Mouse (Mus musculus): Measurements from ENCODE around the gene Cabp4. TPM values are rescaled to one million over a fixed set of nuclear protein-coding genes. Genes with fewer than 3 reads are reported as not detected.

The Cabp4 gene
- polyA plus RNA-seq, 1 experiment from 2014 or later = 0.33 TPM

- no peak overlapping the region for H3K27ac ChIP-seq (ENCODE audit: low read depth, low read length)
- no peaks in the 10 kb centered on the region for H3K9me3 ChIP-seq (ENCODE audit: control insufficient read depth)
- H3K4me3 ChIP-seq (ENCODE audit: low read depth, low read length) = no peak overlapping the region
- no peaks in the 10 kb centered on the region for H3K27me3 ChIP-seq (replicated peaks; ENCODE audit: control insufficient read depth, insufficient read depth, low read length)
- H3K4me2 ChIP-seq (replicated peaks; ENCODE audit: low read depth) = no peak overlapping the region
- H3K9ac ChIP-seq (ENCODE audit: low read depth, low read length) = no peak overlapping the region
- H3K36me3 ChIP-seq (ENCODE audit: control insufficient read depth, insufficient read depth) = no peaks in the 10 kb centered on the region
- H3K4me1 ChIP-seq (replicated peaks; ENCODE audit: control insufficient read depth, insufficient read depth, low read length) = no peaks in the 10 kb centered on the region
- no peak for TF ChIP-seq CTCF (IDR thresholded peaks at IDR 0.05; ENCODE audit: low read depth)
- ATAC-seq = no peak
- 89% methylated on average over 5 of the region's 5 CpGs for WGBS
Measured at GRCm38 (mm10) chr19:4087090-4087489, 56.7 kb downstream of the Cabp4 start.

GRCm38 (mm10) chr19:4086156-4086555, 57.7 kb downstream of the Cabp4 start:
- no peaks in the 10 kb centered on the region for H3K9me3 ChIP-seq (ENCODE audit: control insufficient read depth)
- H3K4me1 ChIP-seq (replicated peaks; ENCODE audit: control insufficient read depth, insufficient read depth, low read length) = no peaks in the 10 kb centered on the region
- H3K27me3 ChIP-seq (replicated peaks; ENCODE audit: control insufficient read depth, insufficient read depth, low read length) = no peaks in the 10 kb centered on the region
- no peak for TF ChIP-seq CTCF (IDR thresholded peaks at IDR 0.05; ENCODE audit: low read depth)
- H3K9ac ChIP-seq (ENCODE audit: low read depth, low read length) = no peak overlapping the region
- no peak for ATAC-seq
- H3K4me2 ChIP-seq (replicated peaks; ENCODE audit: low read depth) = no peak overlapping the region
- no peaks in the 10 kb centered on the region for H3K36me3 ChIP-seq (ENCODE audit: control insufficient read depth, insufficient read depth)
- WGBS = 91% methylated on average over 15 of the region's 15 CpGs
- H3K4me3 ChIP-seq (ENCODE audit: low read depth, low read length) = no peak overlapping the region
- no peak overlapping the region for H3K27ac ChIP-seq (ENCODE audit: low read depth, low read length)

Other genes with a start within 250 kb of the Cabp4 start
- 76.2 and 83.0 TPM in 2 replicates for gene Tcirg1, start 236.9 kb downstream of the Cabp4 start, polyA plus RNA-seq (2015; fragmentation: Nextera tagmentation; extraction: Ambion mirVana)
- 303 and 317 TPM in 2 replicates for gene Ndufs8, start 231.3 kb downstream of the Cabp4 start, polyA plus RNA-seq (2015; fragmentation: Nextera tagmentation; extraction: Ambion mirVana)
- 16.1 and 17.4 TPM in 2 replicates for gene Aldh3b1, start 214.2 kb downstream of the Cabp4 start, polyA plus RNA-seq (2015; fragmentation: Nextera tagmentation; extraction: Ambion mirVana)
- 28.3 and 29.2 TPM in 2 replicates for gene Unc93b1, start 208.8 kb downstream of the Cabp4 start, polyA plus RNA-seq (2015; fragmentation: Nextera tagmentation; extraction: Ambion mirVana)
- gene Aldh3b3, start 185.4 kb downstream of the Cabp4 start, polyA plus RNA-seq (2015; fragmentation: Nextera tagmentation; extraction: Ambion mirVana) = not detected in 2 replicates
- 0.17 and 0.51 TPM in 2 replicates for gene Aldh3b2, start 171.7 kb downstream of the Cabp4 start, polyA plus RNA-seq (2015; fragmentation: Nextera tagmentation; extraction: Ambion mirVana)
- gene Acy3, start 157.5 kb downstream of the Cabp4 start, polyA plus RNA-seq (2015; fragmentation: Nextera tagmentation; extraction: Ambion mirVana) = 32.3 and 34.5 TPM in 2 replicates
- gene Tbx10, start 151.3 kb downstream of the Cabp4 start, polyA plus RNA-seq (2015; fragmentation: Nextera tagmentation; extraction: Ambion mirVana) = 0.59 and 0.61 TPM in 2 replicates
- 31.7 and 32.9 TPM in 2 replicates for gene Nudt8, start 143.5 kb downstream of the Cabp4 start, polyA plus RNA-seq (2015; fragmentation: Nextera tagmentation; extraction: Ambion mirVana)
- gene Gm49405, start 143.4 kb downstream of the Cabp4 start, polyA plus RNA-seq (2015; fragmentation: Nextera tagmentation; extraction: Ambion mirVana) = 0.42 and 0.44 TPM in 2 replicates
- gene Doc2g, start 140.7 kb downstream of the Cabp4 start, polyA plus RNA-seq (2015; fragmentation: Nextera tagmentation; extraction: Ambion mirVana) = 0.64 and 0.89 TPM in 2 replicates
- 244 and 255 TPM in 2 replicates for gene Ndufv1, start 131.2 kb downstream of the Cabp4 start, polyA plus RNA-seq (2015; fragmentation: Nextera tagmentation; extraction: Ambion mirVana)
- gene Gstp1, start 106.0 kb downstream of the Cabp4 start, polyA plus RNA-seq (2015; fragmentation: Nextera tagmentation; extraction: Ambion mirVana) = 746 and 756 TPM in 2 replicates
- 151 and 182 TPM in 2 replicates for gene Gstp2, start 98.0 kb downstream of the Cabp4 start, polyA plus RNA-seq (2015; fragmentation: Nextera tagmentation; extraction: Ambion mirVana)
- 68.7 and 72.6 TPM in 2 replicates for gene Gstp3, start 84.5 kb downstream of the Cabp4 start, polyA plus RNA-seq (2015; fragmentation: Nextera tagmentation; extraction: Ambion mirVana)
- not detected in 2 replicates for gene Cabp2, start 62.5 kb downstream of the Cabp4 start, polyA plus RNA-seq (2015; fragmentation: Nextera tagmentation; extraction: Ambion mirVana)
- 97.1 and 108 TPM in 2 replicates for gene Cdk2ap2, start 46.9 kb downstream of the Cabp4 start, polyA plus RNA-seq (2015; fragmentation: Nextera tagmentation; extraction: Ambion mirVana)
- gene Pitpnm1, start 44.0 kb downstream of the Cabp4 start, polyA plus RNA-seq (2015; fragmentation: Nextera tagmentation; extraction: Ambion mirVana) = 13.7 and 16.3 TPM in 2 replicates
- 42.0 and 42.3 TPM in 2 replicates for gene Aip, start 18.2 kb downstream of the Cabp4 start, polyA plus RNA-seq (2015; fragmentation: Nextera tagmentation; extraction: Ambion mirVana)
- not detected in 2 replicates for gene Gpr152, start 4.2 kb downstream of the Cabp4 start, polyA plus RNA-seq (2015; fragmentation: Nextera tagmentation; extraction: Ambion mirVana)
- 237 and 239 TPM in 2 replicates for gene Coro1b, start 4.6 kb upstream of the Cabp4 start, polyA plus RNA-seq (2015; fragmentation: Nextera tagmentation; extraction: Ambion mirVana)
- 2.7 and 3.4 TPM in 2 replicates for gene Ptprcap, start 9.6 kb upstream of the Cabp4 start, polyA plus RNA-seq (2015; fragmentation: Nextera tagmentation; extraction: Ambion mirVana)
- gene Rps6kb2, start 19.3 kb upstream of the Cabp4 start, polyA plus RNA-seq (2015; fragmentation: Nextera tagmentation; extraction: Ambion mirVana) = 33.9 and 35.1 TPM in 2 replicates
- 0.90 TPM in 2 replicates for gene Carns1, start 31.4 kb upstream of the Cabp4 start, polyA plus RNA-seq (2015; fragmentation: Nextera tagmentation; extraction: Ambion mirVana)
- gene Tbc1d10c, start 47.3 kb upstream of the Cabp4 start, polyA plus RNA-seq (2015; fragmentation: Nextera tagmentation; extraction: Ambion mirVana) = 2.0 and 2.3 TPM in 2 replicates
- gene Ppp1ca, start 48.0 kb upstream of the Cabp4 start, polyA plus RNA-seq (2015; fragmentation: Nextera tagmentation; extraction: Ambion mirVana) = 370 and 382 TPM in 2 replicates
- 12.3 and 13.5 TPM in 2 replicates for gene Rad9a, start 57.6 kb upstream of the Cabp4 start, polyA plus RNA-seq (2015; fragmentation: Nextera tagmentation; extraction: Ambion mirVana)
- 2.4 and 2.5 TPM in 2 replicates for gene Clcf1, start 70.2 kb upstream of the Cabp4 start, polyA plus RNA-seq (2015; fragmentation: Nextera tagmentation; extraction: Ambion mirVana)
- gene AC109138.7, start 70.3 kb upstream of the Cabp4 start, polyA plus RNA-seq (2015; fragmentation: Nextera tagmentation; extraction: Ambion mirVana) = not detected in 2 replicates
- 81.5 and 87.8 TPM in 2 replicates for gene Pold4, start 87.9 kb upstream of the Cabp4 start, polyA plus RNA-seq (2015; fragmentation: Nextera tagmentation; extraction: Ambion mirVana)
- 18.1 and 18.5 TPM in 2 replicates for gene Ssh3, start 125.1 kb upstream of the Cabp4 start, polyA plus RNA-seq (2015; fragmentation: Nextera tagmentation; extraction: Ambion mirVana)
- 2.0 and 2.4 TPM in 2 replicates for gene Ankrd13d, start 139.1 kb upstream of the Cabp4 start, polyA plus RNA-seq (2015; fragmentation: Nextera tagmentation; extraction: Ambion mirVana)
- gene Grk2, start 162.2 kb upstream of the Cabp4 start, polyA plus RNA-seq (2015; fragmentation: Nextera tagmentation; extraction: Ambion mirVana) = 14.4 and 18.5 TPM in 2 replicates